Mouse (Mus musculus) cortical plate, adult 2 months (tissue): Measurements from ENCODE around the gene Brf1.

Experiments used
- CTCF ChIP-seq: fragments of 200-500 bp; IDR thresholded peaks from 2 replicates; pipeline ENCODE4 v1.5.1; 2011; ENCODE audit warnings: mild to moderate bottlenecking, control low read depth, low read length; ENCODE audit not compliant: insufficient read depth; ENCODE audit errors: extremely low read depth
- POLR2A ChIP-seq: fragments of 200-500 bp; IDR thresholded peaks from 2 replicates; pipeline ENCODE4 v1.6.1; 2011; ENCODE audit warnings: mild to moderate bottlenecking, low read length, control low read depth; ENCODE audit not compliant: insufficient read depth; ENCODE audit errors: extremely low read depth

DNA sequence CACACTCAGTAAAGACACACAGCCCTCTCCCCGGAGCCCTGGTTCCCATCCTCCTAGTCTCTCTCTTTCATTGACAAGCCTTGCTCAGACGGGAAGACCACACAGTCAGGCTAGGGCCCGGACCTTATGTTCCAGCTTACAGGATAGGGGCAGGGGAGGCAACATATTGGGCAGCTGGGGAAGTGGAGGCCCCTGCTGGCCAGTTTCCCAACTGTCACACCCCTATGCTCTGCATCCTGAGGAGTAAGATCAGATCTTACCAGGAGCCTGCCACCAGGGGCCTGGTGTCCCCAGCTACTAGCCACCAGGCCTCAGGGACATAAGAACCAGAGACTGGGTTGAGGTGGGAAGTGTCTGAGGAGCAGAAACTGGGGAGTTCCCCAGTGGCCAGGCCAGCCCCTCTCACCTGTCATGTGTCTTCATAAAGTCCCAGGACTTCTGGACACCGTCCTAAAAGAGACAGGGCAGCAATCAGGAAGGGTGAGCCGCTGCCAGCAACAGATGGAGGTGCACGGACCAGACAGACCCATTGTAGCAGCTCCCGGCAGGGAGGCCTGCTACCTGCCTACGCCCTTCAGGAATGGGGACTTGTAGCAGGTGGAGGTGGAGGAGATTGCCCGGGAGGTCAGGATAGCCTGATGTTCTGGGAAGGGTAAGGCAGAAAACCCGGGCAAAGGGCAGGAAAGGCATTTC lies 61.5 kb downstream of the Brf1 start:
- TF ChIP-seq POLR2A (no peak), CTCF (no peak)
